Comparison of ENCODE assay signal across 8 mouse cellular contexts in genomic region chr8:104027161-104027821, GRCm38 (mm10).
DNase-seq lines count a peak whose midpoint lies in the region; ATAC-seq and TF ChIP-seq lines count a peak whose summit lies in the region.

No protein-coding gene starts in this region.

- intact Hi-C loops in gastrocnemius, adult 2 months (cut with DNase I), result no loop called here

- no peak overlapping the region for H3K4me3 ChIP-seq in gastrocnemius, adult 2 months
- H3K4me3 ChIP-seq in testis, adult 2 months (ENCODE audit: control insufficient read depth, low read depth, low read length), result no peak overlapping the region
- H3K4me3 ChIP-seq in limb, embryonic 15.5 days, result no peak overlapping the region

- H3K4me2 ChIP-seq in limb, embryonic 15.5 days, result no peak overlapping the region

- 0 out of 2 replicates have a peak, but pooled peaks cover 7% of the 10 kb centered on the region for H3K9me3 ChIP-seq in limb, embryonic 15.5 days

- no peaks in the 10 kb centered on the region for H3K27me3 ChIP-seq in testis, adult 2 months (ENCODE audit: control insufficient read depth, insufficient read depth, low read length)
- no peaks in the 10 kb centered on the region for H3K27me3 ChIP-seq in limb, embryonic 15.5 days

- no peak for TF ChIP-seq POLR2A in testis, adult 2 months (IDR thresholded peaks at IDR 0.05; ENCODE audit: control insufficient read depth, low read depth, low read length)

- peaks cover 5% of the 10 kb centered on the region for H3K4me1 ChIP-seq in testis, adult 2 months (ENCODE audit: control insufficient read depth, insufficient read depth, low read length)
- H3K4me1 ChIP-seq in limb, embryonic 15.5 days, result peaks cover 28% of the 10 kb centered on the region

- 40% methylated on average over 11 of the region's 11 CpGs for WGBS in limb, embryonic 15.5 days

- peak; percentile 57 for TF ChIP-seq CTCF in gastrocnemius, adult 2 months (IDR thresholded peaks at IDR 0.05)
- peak; percentile 28; the same call in 1 of the 2 replicates for TF ChIP-seq CTCF in testis, adult 2 months (IDR thresholded peaks at IDR 0.05; ENCODE audit: control insufficient read depth, insufficient read depth, insufficient replicate concordance, low read depth, low read length)

- no peaks in the 10 kb centered on the region for H3K36me3 ChIP-seq in testis, adult 2 months (ENCODE audit: control insufficient read depth, insufficient read depth, low read length)
- H3K36me3 ChIP-seq in limb, embryonic 15.5 days, result no peaks in the 10 kb centered on the region

- no peak overlapping the region for H3K27ac ChIP-seq in gastrocnemius, adult 2 months
- H3K27ac ChIP-seq in testis, adult 2 months (ENCODE audit: control insufficient read depth, insufficient read depth, low read depth, low read length), result no peak overlapping the region
- H3K27ac ChIP-seq in limb, embryonic 15.5 days, result peak overlapping the region; percentile 71

- ATAC-seq in limb, embryonic 15.5 days (ENCODE audit: insufficient number of reproducible peaks, low FRiP score, low TSS enrichment, low read depth), result no peak
- no peak for ATAC-seq in megakaryocyte progenitor cell, adult 5-6 weeks (replicated peaks; ENCODE audit: poor library complexity)

- DNase-seq in gastrocnemius, adult 2 months, result no peak
- DNase-seq in gastrocnemius, adult 8-10 months (ENCODE audit: low spot score in 2 of 2), result no peak
- DNase-seq in testis, postnatal 14 days (ENCODE audit: low spot score), result no peak
- peak; percentile 47 for DNase-seq in fibroblast of lung, adult 2 months (ENCODE audit: low read depth)
- DNase-seq in right cerebral cortex, postnatal 25 days, result peak; percentile 50

- H3K9ac ChIP-seq in limb, embryonic 15.5 days, result no peak overlapping the region

Comparison
In these comparisons a context has a peak if more than half of its experiments do, and no peak if none do; other contexts are left out.
1. DNase-seq: peak in fibroblast of lung, adult 2 months (single experiment) and right cerebral cortex, postnatal 25 days (single experiment); none in gastrocnemius, adult 2 months (single experiment), gastrocnemius, adult 8-10 months (0 of 2) and testis, postnatal 14 days (single experiment).